Mouse (Mus musculus): ENCODE results near the gene Dnah11. TPM values are rescaled to one million over a fixed set of nuclear protein-coding genes. Genes with fewer than 3 reads are reported as not detected.
A peak's percentile ranks its signal among the peaks of the same experiment; 100 is the strongest.

The Dnah11 gene
- polyA plus RNA-seq, 1 experiment from 2014 or later, result 0.03 TPM

DNA sequence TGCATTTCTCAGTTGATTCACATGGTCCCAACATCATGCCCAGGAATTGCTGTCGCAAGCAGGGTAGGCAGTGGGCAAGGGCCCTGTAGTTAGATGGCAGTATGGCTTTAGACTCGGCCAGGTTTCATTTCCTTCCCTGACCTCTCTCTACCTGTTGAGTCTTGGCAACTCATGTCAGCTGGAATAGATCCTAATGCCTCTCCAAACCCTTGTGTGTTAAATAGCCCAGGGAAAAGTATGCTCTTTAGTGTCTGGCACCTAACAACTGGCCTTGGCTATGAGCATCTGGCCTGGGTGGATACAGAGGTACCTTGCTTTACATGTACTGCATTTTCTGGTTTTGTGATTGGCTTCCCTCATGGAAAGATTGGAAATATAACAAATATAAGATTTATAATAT, 314.2 kb downstream of the Dnah11 start:
- no peak overlapping the region for H3K4me3 ChIP-seq (ENCODE audit: inconsistent target)
- WGBS (ENCODE audit: missing documents), result 89% methylated on average over 2 of the region's 2 CpGs
- no peaks in the 10 kb centered on the region for H3K36me3 ChIP-seq (ENCODE audit: inconsistent target)
- no peaks in the 10 kb centered on the region for H3K79me2 ChIP-seq (ENCODE audit: inconsistent target)
- no peak overlapping the region for H3K27ac ChIP-seq

DNA sequence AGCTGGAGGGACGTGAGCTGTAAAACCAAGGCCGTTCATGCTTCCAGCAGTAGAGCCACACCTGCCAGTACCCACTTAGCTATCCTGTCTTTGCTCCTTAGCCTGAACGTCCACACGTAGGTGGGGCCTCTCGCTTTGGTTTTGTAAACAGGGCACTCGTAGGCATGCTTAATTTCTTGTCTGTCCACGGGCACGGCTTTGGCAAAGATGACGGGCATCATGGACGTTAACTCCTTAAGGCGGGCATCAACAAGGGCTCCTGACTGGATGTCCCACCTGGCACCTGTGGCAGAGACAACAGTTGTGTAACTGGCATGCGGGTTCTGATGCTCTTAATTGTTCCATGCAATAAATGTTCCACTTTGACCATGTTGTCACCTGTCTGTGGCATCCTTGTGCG, 320.5 kb downstream of the Dnah11 start:
- H3K36me3 ChIP-seq (ENCODE audit: inconsistent target), result peaks cover 10% of the 10 kb centered on the region
- no peak overlapping the region for H3K27ac ChIP-seq
- 96% methylated on average over 13 of the region's 13 CpGs for whole genome bisulfite sequencing (ENCODE audit: missing documents)
- no peaks in the 10 kb centered on the region for H3K79me2 ChIP-seq (ENCODE audit: inconsistent target)
- H3K4me3 ChIP-seq (ENCODE audit: inconsistent target), result no peak overlapping the region

DNA sequence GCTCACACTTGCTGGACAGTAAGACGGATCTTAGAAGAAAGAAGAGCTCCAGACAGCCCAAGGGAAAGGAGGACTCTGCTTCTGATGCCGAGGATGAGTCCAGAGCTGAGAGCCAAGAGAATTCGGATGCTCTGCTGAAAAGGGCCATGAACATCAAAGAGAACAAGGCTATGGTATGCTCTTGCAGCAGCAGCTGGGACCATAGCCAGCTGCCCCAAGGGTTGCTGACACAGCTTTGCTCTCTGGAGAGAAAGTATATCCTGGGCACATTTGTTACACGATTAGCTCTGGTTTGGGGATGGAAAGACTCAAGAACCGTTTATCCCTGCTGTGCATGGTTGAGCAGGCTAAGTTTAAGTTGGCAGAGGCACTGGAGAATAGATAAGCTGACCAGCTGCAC, 326.6 kb downstream of the Dnah11 start:
- no peak overlapping the region for H3K27ac ChIP-seq
- WGBS (ENCODE audit: missing documents), result 95% methylated on average over 5 of the region's 5 CpGs
- H3K79me2 ChIP-seq (ENCODE audit: inconsistent target), result no peaks in the 10 kb centered on the region
- H3K36me3 ChIP-seq (ENCODE audit: inconsistent target), result peaks cover 20% of the 10 kb centered on the region
- H3K4me3 ChIP-seq (ENCODE audit: inconsistent target), result no peak overlapping the region

DNA sequence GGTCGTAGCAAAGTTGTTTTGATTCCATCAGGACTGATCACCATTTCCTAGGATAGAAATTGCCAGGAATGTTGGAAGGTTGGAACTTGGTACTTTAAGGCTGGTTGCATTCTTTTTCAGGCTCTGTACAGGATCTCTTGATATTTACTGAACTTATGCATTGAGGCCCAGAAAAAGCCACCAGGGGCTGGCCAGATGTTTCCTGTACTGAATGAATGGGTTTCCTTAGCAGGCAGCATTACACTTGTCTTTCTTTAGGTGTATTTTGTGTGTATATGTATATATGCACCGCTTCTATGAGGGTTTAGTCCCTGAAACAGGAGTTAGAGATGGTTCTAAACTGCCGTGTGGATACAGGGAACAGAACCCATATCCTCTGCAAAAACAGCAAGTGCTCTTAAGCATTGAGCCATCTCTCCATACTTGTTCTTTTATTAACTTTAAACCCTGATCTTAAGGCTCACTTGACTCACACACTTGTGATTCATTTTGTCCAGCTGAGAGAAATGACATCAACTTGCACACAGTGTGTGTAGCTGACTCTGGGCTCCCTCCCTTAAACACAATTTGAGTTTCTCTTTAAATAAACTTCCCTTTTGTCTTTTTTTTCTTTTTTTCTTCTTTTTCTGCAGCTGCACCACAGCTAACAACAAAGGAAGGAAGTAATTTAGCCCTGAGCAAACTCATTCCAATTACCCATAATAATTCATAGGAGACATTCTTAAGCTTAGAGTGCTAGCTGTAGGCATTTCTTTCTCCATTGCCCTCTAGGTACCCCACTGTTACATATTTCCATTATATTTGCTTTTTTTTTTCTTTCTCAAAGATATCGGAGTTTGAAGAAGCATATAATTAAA, 330.9 kb downstream of the Dnah11 start:
- peaks cover 7% of the 10 kb centered on the region; the same call in 1 of the 2 replicates for H3K36me3 ChIP-seq (ENCODE audit: inconsistent target)
- H3K79me2 ChIP-seq (ENCODE audit: inconsistent target), result no peaks in the 10 kb centered on the region
- H3K4me3 ChIP-seq (ENCODE audit: inconsistent target), result no peak overlapping the region
- peak overlapping the region; percentile 95 for H3K27ac ChIP-seq
- 48% methylated on average over 4 of the region's 4 CpGs for WGBS (ENCODE audit: missing documents)

DNA sequence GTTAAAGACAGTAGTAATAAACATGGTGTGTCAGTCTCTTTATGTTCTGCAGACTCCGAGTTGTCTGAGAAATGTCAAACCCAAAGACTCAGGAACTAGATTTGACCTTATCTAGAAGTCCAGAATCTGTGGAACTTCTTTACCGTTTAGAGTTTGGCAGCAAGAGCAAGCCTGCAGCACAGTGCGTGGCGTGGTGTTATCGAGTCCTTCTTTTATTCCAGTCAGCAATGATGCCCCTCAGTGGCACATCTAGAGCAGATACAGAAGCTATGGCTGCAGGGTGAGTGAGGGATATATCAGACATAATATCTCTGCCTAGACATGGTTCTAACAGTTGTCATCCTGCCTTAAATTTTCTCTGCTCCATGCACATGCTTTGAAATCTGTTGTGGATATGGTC, 336.2 kb downstream of the Dnah11 start:
- WGBS (ENCODE audit: missing documents), result 71% methylated on average over 5 of the region's 5 CpGs
- Histone ChIP-seq H3K79me2 (ENCODE audit: inconsistent target) (peaks cover 22% of the 10 kb centered on the region; the same call in 1 of the 2 replicates), H3K4me3 (ENCODE audit: inconsistent target) (no peak overlapping the region), H3K36me3 (ENCODE audit: inconsistent target) (no peaks in the 10 kb centered on the region), H3K27ac (no peak overlapping the region)

DNA sequence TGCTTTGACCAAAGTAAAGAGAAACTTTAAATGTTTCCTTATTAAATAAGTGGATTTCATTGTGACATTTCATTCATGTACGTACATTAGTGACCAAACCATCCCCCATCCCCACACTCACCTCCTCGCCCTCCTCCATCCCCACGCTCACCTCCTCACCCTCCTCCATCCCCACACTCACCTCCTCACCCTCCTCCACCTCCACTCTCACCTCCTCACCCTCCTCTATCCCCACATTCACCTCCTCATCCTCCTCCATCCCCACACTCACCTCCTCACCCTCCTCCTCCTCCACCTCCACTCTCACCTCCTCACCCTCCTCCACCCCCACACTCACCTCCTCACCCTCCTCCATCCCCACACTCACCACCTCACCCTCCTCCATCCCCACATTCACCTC, 337.6 kb downstream of the Dnah11 start:
- H3K27ac ChIP-seq, result peak overlapping the region; percentile 89
- H3K79me2 ChIP-seq (ENCODE audit: inconsistent target), result peaks cover 36% of the 10 kb centered on the region; the same call in 1 of the 2 replicates
- no peak overlapping the region for H3K4me3 ChIP-seq (ENCODE audit: inconsistent target)
- no peaks in the 10 kb centered on the region for H3K36me3 ChIP-seq (ENCODE audit: inconsistent target)
- WGBS (ENCODE audit: missing documents), result 75% methylated on average over 3 of the region's 3 CpGs

DNA sequence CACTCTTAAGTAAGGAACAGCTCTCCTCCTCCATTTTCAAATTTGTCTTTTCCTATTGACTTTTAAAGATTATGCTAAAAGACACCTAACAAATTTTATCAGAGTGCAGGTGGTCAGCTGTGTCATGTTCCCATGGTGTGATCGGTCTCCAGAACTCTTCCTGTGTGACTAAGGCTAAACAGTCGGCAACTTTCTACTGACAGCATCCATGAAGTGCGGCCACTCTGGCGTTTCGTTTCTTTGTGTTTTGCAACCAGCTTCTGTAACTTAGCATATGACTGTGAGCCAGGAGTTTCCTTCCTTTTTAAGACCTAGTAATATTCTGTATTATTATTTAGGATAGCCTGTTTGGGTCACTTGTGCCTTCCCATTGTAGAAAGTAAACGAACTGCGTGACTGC, 338.0 kb downstream of the Dnah11 start:
- no peaks in the 10 kb centered on the region for H3K36me3 ChIP-seq (ENCODE audit: inconsistent target)
- peak overlapping the region; percentile 89 for H3K27ac ChIP-seq
- H3K79me2 ChIP-seq (ENCODE audit: inconsistent target), result peaks cover 40% of the 10 kb centered on the region; the same call in 1 of the 2 replicates
- 19% methylated on average over 7 of the region's 7 CpGs for WGBS (ENCODE audit: missing documents)
- no peak overlapping the region for H3K4me3 ChIP-seq (ENCODE audit: inconsistent target)

DNA sequence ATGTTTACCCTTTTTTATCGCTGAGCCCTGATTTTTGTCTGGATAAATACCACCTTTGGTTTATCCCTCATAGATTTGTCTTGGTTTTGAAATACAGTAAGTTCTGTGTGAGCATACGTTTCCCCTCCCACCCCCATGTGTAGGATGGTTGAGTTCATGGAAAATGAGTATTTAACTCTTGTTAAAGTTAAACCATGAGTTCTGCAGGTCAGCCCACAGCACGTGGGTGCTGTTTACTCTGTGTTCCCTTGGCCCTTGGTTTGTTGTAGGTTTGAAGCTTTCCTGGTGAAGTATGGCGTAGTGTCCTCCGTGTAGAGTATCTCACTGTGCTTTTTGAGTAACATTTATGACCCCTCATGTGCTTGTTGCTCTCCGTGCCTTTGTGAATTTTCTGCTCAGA, 341.0 kb downstream of the Dnah11 start:
- WGBS (ENCODE audit: missing documents), result over 99% methylated on average over 6 of the region's 6 CpGs
- H3K79me2 ChIP-seq (ENCODE audit: inconsistent target), result peaks cover 55% of the 10 kb centered on the region; the same call in 1 of the 2 replicates
- no peak overlapping the region for H3K27ac ChIP-seq
- H3K4me3 ChIP-seq (ENCODE audit: inconsistent target), result no peak overlapping the region
- H3K36me3 ChIP-seq (ENCODE audit: inconsistent target), result no peaks in the 10 kb centered on the region

DNA sequence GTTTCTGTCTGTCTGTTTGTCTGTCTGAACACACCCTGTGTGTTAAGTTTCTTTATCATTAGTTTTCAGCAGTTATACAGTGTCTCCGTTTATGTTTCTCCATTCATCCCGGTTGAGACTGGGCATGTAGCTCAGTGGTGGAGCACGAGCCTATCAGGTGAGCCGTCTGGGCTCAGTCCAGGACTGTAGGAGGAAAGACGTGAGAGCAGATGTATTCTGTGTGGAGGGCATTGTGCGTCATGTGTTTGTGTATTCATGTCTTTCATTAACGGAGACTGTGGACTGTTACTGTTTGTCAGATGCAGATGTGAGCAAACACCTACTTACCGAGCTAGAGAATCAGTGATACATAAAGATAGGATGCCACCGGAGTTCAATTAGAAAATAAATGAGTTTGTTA, 341.8 kb downstream of the Dnah11 start:
- Histone ChIP-seq H3K36me3 (ENCODE audit: inconsistent target) (no peaks in the 10 kb centered on the region), H3K27ac (no peak overlapping the region), H3K4me3 (ENCODE audit: inconsistent target) (no peak overlapping the region), H3K79me2 (ENCODE audit: inconsistent target) (peaks cover 55% of the 10 kb centered on the region; the same call in 1 of the 2 replicates)
- WGBS (ENCODE audit: missing documents), result 97% methylated on average over 8 of the region's 9 CpGs

DNA sequence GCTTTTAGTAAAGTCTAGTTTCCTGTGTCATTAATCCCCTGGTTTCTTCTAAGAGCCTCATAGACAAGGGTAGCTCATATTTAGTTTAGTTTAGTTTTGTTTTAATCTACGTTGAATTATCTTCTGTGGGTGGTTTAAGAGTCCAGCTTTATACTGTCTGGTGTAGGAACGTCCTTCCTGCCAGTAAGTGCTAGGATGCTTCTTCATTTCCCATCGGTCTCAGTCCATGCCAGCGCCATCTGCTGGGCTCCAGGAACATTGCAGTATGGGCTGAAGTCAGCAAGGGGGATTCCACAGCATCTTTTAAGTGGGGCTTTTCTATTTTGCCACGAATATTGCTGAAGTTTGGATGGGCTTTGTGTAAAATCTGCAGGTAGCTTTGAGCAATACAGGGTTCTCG, 345.5 kb downstream of the Dnah11 start:
- Histone ChIP-seq H3K4me3 (ENCODE audit: inconsistent target) (no peak overlapping the region), H3K27ac (no peak overlapping the region)
- 25% methylated on average over 6 of the region's 6 CpGs for WGBS (ENCODE audit: missing documents)

DNA sequence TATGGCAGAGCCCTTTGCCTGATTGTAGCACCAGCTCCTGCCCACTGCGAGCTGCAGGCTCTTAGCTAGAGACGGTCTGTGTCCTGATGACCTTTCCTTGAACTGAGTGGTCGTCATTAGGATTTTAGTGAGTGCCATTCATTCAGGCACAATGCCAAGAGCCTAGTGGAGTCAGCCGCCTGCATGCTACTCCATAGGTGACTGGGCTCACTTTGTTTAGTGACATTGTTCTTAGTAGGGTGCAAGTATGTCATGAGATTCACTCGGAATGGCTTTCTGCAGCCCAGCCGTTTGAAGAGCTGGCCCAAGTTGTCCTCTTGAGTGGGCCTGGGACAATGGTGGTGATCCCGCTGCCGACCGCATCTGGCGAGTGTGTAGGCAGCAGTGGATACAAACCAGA, 348.4 kb downstream of the Dnah11 start:
- H3K79me2 ChIP-seq (ENCODE audit: inconsistent target), result peaks cover 43% of the 10 kb centered on the region; the same call in 1 of the 2 replicates
- no peaks in the 10 kb centered on the region for H3K36me3 ChIP-seq (ENCODE audit: inconsistent target)
- H3K27ac ChIP-seq, result no peak overlapping the region
- 93% methylated on average over 10 of the region's 10 CpGs for WGBS (ENCODE audit: missing documents)
- H3K4me3 ChIP-seq (ENCODE audit: inconsistent target), result no peak overlapping the region

More for the DNA sequence above, 345.5 kb downstream of the Dnah11 start:
- Histone ChIP-seq H3K36me3 (ENCODE audit: inconsistent target) (no peaks in the 10 kb centered on the region), H3K79me2 (ENCODE audit: inconsistent target) (peaks cover 46% of the 10 kb centered on the region; the same call in 1 of the 2 replicates)

DNA sequence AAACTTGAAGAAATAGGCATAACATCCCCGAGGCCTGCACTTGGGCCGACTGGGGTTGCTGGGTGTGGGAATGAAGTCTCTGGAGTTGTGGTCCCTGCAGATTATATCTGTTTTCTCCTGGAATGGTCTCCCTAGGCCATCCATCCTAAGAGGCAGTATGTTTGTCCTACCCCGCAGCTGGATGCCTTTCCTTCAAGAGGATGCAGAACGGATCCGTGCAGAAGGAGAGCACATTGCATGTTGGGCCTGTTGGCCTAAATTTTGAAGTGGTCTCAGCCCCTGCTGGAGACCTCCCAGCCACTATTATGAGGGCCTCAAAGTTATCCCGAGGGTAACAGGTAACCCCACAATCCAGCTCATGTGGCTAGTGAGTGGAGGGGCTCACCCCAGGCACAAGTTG, 350.2 kb downstream of the Dnah11 start:
- Histone ChIP-seq H3K27ac (no peak overlapping the region), H3K4me3 (ENCODE audit: inconsistent target) (no peak overlapping the region), H3K79me2 (ENCODE audit: inconsistent target) (peaks cover 39% of the 10 kb centered on the region; the same call in 1 of the 2 replicates), H3K36me3 (ENCODE audit: inconsistent target) (no peaks in the 10 kb centered on the region)
- 91% methylated on average over 6 of the region's 6 CpGs for WGBS (ENCODE audit: missing documents)

DNA sequence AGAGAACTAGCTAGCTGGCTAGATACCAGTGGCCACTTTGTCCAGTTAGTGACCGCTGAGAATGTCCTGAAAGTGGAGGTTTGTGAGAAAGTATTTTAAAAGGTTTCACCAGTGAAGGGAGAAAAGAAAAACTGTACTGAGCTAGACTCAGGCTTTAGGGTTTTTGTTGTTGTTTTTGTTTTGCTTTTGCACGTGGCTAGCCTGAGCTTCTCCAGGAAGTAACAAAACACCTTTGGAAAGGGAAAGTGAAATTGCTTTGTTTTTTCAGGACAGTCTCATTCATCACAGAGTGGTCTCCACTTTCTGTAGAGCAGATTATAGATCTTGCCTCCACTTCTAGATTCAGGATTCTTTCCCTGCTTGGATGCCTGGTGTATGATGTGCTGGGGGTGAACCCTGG, 353.9 kb downstream of the Dnah11 start:
- Histone ChIP-seq H3K4me3 (ENCODE audit: inconsistent target) (peak overlapping the region; percentile 35), H3K36me3 (ENCODE audit: inconsistent target) (no peaks in the 10 kb centered on the region), H3K79me2 (ENCODE audit: inconsistent target) (peaks cover 39% of the 10 kb centered on the region; the same call in 1 of the 2 replicates), H3K27ac (no peak overlapping the region)
- 23% methylated on average over 2 of the region's 2 CpGs for WGBS (ENCODE audit: missing documents)

DNA sequence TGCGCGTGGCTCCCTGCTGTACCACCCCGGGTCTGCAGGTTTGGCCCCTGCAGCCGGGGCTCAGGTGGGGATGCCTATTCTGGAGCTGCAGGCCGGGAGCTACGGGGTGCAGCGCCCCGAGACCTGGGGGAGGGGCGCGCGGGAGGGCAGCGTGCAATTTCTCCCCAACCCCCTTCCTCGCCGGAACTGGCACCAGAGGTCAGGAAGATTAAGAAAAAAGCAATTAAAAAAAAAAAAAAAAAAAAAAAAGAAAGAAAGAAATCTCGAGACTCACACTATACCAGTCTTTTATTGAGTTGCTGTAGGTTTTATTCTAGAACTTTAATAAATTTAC, 354.8 kb downstream of the Dnah11 start:
- Histone ChIP-seq H3K79me2 (ENCODE audit: inconsistent target) (peaks cover 39% of the 10 kb centered on the region; the same call in 1 of the 2 replicates), H3K4me3 (ENCODE audit: inconsistent target) (peak overlapping the region; percentile 35), H3K27ac (no peak overlapping the region), H3K36me3 (ENCODE audit: inconsistent target) (no peaks in the 10 kb centered on the region)
- WGBS (ENCODE audit: missing documents), result under 1% methylated on average over 15 of the region's 15 CpGs

DNA sequence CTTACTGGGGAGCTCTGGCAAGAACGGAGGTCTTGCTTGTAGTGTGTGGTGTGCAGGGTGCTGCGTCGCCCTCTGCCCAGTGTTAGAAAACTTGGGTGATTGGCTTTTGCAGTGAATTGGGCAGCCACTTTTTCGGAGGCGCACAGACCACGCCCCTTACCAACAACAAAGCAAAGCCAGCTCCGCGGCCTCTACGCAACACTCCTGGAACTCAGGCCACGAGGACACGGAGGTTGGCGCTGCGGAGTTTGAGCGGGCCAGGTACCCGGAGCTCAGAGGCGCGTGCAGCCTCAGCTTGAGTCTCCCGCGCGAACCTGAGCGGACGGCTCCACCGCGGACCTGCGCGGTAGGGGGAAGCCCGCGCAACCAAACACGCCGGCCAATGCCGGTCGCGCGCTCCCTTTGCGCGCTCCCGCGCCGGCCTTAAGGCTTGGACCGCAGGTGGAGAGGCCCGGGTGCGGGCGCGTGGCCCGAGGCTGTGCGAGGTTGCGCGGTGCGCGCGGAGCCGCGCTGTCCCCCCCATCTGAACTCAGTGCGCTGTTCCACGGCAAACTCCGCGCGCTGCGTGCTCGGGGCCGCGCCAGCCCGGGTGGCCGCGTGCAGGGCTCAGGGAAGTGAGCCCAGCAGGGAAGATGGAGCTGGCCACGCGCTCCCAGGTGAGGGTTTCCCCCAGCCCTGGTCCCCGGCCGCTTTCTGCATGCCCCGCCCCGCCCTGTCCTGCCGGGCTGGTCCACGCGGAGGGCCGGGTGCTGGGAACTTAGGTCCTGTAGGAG, 355.4 kb downstream of the Dnah11 start:
- WGBS (ENCODE audit: missing documents), result under 1% methylated on average over 57 of the region's 75 CpGs
- H3K36me3 ChIP-seq (ENCODE audit: inconsistent target), result no peaks in the 10 kb centered on the region
- H3K79me2 ChIP-seq (ENCODE audit: inconsistent target), result peaks cover 35% of the 10 kb centered on the region; the same call in 1 of the 2 replicates
- H3K27ac ChIP-seq, result no peak overlapping the region; the same call in 1 of the 2 replicates
- H3K4me3 ChIP-seq (ENCODE audit: inconsistent target), result peak overlapping the region; percentile 35

All from macrophage (primary cell).